Mouse (Mus musculus): ENCODE measurements at regions not wholly inside any gene's neighbourhood (a gene's known extent, or its start where the extent isn't known, plus 50 kb on each side); places are given as distances from the start of the nearest gene placed in this dataset.

DNA sequence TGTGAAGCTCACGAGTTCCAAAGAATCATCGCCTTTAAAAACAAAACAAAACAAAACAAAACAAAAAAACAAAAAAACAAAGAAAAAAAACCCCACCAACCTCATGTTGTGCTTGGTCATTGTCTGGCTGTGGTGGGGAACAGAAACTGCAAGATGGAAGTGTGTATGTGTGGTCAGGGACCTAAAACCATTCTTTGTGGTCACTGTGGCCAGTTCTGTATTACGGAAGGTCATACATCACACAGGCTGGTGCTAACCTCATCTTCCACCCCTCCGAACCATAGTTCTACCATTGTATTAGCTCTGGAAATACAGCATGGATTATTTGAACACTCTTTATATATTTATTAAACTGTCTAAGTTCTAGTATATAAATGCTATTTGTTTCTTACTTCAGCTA is 173.2 kb downstream of the Ndfip2 start:
- TF ChIP-seq POLR2A (IDR thresholded peaks at IDR 0.05; ENCODE audit: borderline replicate concordance, extremely low read depth, insufficient read depth, insufficient read length, poor library complexity, severe bottlenecking) (no peak), CTCF (IDR thresholded peaks at IDR 0.05; ENCODE audit: borderline replicate concordance, extremely low read depth, insufficient read depth, insufficient read length) (no peak)

Data from brain, embryonic 14.5 days (tissue).